Mouse (Mus musculus) mature B cell (primary cell): ENCODE data around the gene Nfib.

Experiments
- in situ Hi-C: fragments of 300-500 bp; cut with MboI; formaldehyde crosslinking; loops from 2 replicates; pipeline ENCODE4 v1.14.3; 2019

Gene Nfib

DNA sequence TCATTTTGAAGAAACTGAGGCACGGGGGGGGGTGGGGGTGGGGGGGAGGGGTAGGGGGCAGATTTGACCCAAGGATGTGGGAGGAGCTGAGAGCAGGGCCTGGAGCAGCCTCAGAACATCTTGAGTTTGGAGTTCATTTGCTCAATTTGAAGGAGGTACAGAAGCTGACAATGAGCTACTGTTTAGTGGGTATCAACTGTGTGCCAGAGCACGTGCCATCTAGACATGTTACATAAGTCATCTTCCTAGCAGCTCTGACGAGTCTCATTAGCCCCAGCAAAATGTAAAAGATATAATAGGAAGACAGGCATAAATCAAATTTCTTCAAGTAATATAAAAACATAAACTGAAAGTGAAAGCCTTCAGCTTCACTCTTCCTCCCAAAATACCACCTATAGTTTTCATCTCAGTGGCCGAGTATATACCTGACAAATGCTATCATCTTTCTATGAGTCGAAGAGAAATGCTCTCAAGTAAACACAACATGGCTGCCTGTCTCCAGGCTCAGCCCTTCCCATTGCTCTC, 165.0 kb downstream of the Nfib start:
- in situ Hi-C loops, result no loop called here

DNA sequence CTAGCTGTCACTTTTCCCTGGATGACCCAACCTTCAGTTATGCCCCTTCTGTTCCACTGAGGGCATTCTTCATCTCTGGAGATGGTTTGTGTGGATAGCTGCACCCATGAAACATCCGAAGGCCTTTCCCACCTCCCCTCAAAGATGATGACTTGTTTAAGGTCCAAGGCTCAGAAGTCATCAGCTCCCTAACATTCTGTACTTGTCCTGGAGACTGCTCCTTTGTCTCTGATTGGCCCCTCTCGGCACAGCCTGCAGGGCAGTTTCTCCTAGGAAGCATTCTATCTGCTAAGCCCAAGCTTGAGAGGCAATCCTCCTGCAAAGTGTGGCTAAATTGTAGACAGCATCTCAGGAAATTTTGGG, 165.5 kb downstream of the Nfib start:
- in situ Hi-C loops, result no loop called here

GRCm38 (mm10) chr4:82539406-82540047, 166.0 kb downstream of the Nfib start:
- in situ Hi-C loops, result no loop called here

GRCm38 (mm10) chr4:82538815-82539214, 166.7 kb downstream of the Nfib start:
- in situ Hi-C loops, result no loop called here

GRCm38 (mm10) chr4:82538069-82538811, 167.3 kb downstream of the Nfib start:
- in situ Hi-C loops, result no loop called here

DNA sequence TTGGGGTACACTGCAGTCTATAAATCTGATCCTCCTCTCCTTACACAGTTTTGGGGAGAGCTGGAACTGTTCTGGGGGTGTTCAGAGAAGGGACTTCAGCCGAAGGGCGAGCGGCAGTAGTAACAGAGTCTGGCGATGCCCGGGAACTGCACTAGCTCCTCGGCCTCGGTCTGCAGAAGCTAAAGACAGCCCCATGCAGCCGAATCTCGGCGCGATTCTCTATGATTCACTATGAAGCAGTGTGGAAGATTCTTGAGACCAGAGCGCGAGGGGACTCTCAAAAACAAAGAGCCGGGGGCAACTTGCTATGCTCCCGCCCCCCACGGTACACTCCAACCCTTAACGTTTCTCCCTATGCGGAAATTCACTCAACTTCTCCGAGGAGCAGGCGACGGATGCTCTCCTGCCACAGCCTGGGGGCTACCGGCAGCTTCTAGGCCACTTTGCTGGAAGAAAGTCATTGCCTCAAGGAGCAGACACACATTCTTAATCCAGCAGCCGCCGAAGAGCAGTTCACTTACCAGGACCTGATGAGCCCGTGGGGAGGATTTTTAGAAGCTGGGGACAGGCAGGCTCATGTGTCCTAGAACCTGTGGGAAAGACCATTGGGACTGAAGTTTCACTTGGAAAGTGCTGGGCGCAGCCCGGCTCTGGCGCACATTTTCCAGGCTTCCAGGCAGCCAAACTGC, 168.1 kb downstream of the Nfib start:
- in situ Hi-C loops, result no loop called here

DNA sequence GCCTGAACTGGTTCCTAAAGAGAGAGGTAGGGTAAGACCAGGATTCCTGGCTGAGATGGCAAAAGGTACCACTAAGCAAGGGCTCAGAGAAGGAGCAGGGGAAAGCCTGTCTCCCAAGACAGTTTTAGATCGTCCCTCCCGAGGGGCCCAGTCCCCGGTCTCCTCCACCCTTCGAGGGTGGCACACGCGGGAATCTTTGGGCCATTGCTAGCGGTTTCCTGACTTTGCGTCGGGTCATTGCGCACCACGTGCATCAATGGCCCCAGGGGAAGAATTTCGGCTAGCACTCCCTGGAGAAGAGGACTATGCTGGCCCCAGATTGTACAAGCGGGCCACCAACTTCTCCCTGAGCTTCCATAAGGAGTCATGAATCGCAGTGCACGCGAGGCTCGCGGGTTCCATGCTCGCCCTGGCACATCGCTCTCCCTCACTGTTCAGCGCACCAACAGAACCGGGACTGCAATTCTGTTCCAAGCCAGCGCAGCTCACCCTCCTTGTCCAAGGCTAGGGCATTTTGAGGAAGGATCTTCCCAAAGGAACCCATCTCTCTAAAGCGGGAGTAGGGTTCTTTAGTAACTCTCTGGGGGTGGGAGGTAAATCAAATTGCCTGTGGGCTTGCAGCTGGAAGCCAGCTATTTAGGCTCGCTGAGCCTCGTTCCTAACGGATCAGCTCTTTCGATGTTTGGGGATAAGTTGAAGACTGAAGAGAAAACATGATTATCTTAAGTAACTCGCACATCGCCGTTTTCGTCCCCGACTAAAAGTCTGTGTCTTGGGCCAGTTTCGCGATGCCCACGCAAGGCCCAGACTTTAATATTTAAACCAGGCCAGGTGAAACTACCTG, 168.9 kb downstream of the Nfib start:
- in situ Hi-C loops, result no loop called here

DNA sequence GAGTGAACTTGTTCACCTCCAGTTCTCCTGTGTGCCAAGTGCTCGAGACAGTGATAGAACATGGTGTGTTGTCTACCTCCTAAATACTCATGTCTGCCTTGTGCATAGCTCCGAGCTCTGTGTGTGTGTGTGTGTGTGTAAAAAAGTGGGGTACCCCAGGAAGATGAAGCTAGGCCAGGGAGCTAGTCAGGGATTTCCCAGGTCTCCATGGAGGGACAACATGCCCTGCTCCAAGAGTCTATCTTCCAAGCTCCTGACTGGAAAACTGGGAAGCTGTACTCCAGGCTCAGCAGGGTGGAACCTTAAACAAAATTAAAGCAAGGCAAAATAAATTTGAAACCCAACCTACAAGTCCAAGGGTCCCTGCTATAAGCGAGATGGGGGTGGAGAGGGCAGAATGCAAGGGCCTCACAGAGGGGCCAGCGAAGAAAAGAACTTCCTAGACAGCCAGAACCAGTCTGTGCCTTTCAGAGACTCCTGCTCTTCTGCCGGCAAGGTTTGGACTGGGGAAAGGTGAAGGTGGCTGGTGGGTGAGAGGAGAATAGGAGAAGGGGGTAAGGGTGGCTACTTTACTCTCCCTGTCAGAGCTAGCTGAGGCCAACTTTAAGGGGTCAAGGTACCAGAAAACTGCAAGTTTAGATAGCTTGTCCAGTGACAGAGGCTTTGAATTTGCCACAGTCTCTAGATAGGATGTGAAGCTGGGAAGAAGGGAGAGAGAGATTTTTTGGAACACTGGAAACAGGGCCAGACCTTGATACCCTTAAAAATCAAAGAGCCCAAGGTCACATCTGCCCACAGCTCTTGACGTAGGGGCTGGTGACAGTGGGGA, 169.7 kb downstream of the Nfib start:
- in situ Hi-C loops, result no loop called here

GRCm38 (mm10) chr4:82533231-82533630, 172.3 kb downstream of the Nfib start:
- in situ Hi-C loops, result no loop called here

GRCm38 (mm10) chr4:82532443-82533191, 172.9 kb downstream of the Nfib start:
- in situ Hi-C loops, result no loop called here

- in situ Hi-C loops, result no loop called here
Measured at GRCm38 (mm10) chr4:82531977-82532376, 173.6 kb downstream of the Nfib start.

- in situ Hi-C loops, result no loop called here
Measured at GRCm38 (mm10) chr4:82530875-82531353, 174.6 kb downstream of the Nfib start.

DNA sequence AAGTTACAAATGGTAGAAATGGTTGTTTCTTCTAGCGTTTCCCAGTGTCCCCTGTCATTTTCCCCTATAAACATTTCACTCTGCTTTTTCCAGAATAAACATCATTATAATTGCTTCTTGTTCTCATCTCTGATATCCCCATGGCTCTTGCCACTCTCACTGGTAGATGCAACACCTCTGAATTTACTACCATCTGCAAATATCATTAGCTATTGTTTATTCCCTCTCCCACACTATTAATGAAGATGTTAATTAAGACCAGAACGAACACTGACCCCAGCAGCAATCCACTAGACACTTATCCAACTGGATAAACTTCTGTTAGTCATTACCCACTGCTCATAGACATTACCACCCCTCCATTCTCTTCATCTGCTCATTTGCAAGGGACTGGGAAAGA, 176.6 kb downstream of the Nfib start:
- in situ Hi-C loops, result no loop called here

DNA sequence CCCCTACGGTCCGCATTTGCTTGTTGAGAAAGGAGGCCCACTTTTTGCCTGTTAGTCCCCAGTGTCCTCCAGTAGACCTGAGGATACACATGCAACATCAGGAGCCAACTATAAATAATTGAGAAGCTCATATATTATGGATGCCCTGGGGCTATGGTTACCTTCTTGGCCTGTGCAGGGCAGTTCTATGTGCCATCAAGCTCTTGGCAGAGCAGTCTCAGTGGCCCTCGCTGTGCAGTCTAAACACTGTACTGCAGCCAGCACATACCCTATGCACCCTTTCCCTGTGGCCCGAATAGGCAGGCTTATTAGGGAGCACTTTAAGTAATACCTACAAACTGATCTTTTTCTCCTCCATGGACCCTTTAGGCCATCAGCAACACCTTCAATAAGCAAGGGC, 185.6 kb downstream of the Nfib start:
- in situ Hi-C loops, result no loop called here

GRCm38 (mm10) chr4:82518132-82518531, 187.4 kb downstream of the Nfib start:
- in situ Hi-C loops, result no loop called here

DNA sequence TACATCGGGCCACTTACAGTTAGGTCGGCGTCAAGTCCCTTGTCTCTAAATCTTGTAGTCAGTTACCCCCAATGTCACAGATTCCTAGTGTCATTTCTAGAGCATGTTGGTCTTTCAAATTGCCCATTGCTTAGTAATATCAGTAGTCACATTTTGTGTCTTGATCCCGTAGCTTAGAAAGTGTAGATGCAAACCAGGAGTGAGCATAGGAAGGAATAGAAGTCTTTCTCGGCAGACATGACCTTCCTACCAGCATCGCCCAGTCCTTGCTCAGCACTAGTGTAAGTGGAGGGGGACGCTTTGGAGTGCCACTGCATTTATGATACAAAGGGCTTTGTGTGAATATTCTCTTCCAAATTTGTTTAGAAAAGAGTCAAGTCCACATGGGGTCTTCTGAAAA, 188.2 kb downstream of the Nfib start:
- in situ Hi-C loops, result no loop called here

GRCm38 (mm10) chr4:82516211-82516795, 189.2 kb downstream of the Nfib start:
- in situ Hi-C loops, result no loop called here

GRCm38 (mm10) chr4:82514921-82515320, 190.6 kb downstream of the Nfib start:
- in situ Hi-C loops, result no loop called here

GRCm38 (mm10) chr4:82514373-82514772, 191.2 kb downstream of the Nfib start:
- in situ Hi-C loops, result no loop called here

GRCm38 (mm10) chr4:82513426-82513750, 192.2 kb downstream of the Nfib start:
- in situ Hi-C loops, result no loop called here
